Mouse (Mus musculus): Measurements from ENCODE around the gene Fmo5.

GRCm38 (mm10) chr3:97658426-97659193 lies 30.0 kb downstream of the Fmo5 start:
- TF ChIP-seq CTCF (conservative IDR thresholded peaks at IDR 0.05; ENCODE audit: low read length) (no peak), NANOG (IDR thresholded peaks at IDR 0.05; ENCODE audit: borderline replicate concordance, low read length) (no peak)

Measured in E14TG2a.4 (cell line).